Mouse (Mus musculus) retina, postnatal 7 days (tissue): Measurements from ENCODE around the gene Rpp14.
A peak's percentile ranks its signal among the peaks of the same experiment; 100 is the strongest.

Experiments used
- DNase-seq: peaks from one replicate; pipeline ENCODE4 v3.0.0-alpha.2; 2012; ENCODE audit warnings: low read depth, low spot score

The Rpp14 gene

GRCm38 (mm10) chr14:8080165-8080679, at the start of gene Rpp14:
TSS of gene Rpp14 (plus strand) at chr14:8080367.
- DNase-seq, result peak; percentile 92

GRCm38 (mm10) chr14:8030535-8030934, 49.6 kb upstream of the Rpp14 start:
- no peak for DNase-seq

GRCm38 (mm10) chr14:8032087-8032944, 47.9 kb upstream of the Rpp14 start:
- DNase-seq, result no peak

GRCm38 (mm10) chr14:8034561-8034960, 45.6 kb upstream of the Rpp14 start:
- no peak for DNase-seq

- no peak for DNase-seq
Observed at GRCm38 (mm10) chr14:8035951-8036350, 44.2 kb upstream of the Rpp14 start.

- DNase-seq, result no peak
Observed at GRCm38 (mm10) chr14:8036406-8036805, 43.8 kb upstream of the Rpp14 start.

GRCm38 (mm10) chr14:8038150-8038549, 42.0 kb upstream of the Rpp14 start:
- DNase-seq, result no peak

GRCm38 (mm10) chr14:8038791-8039448, 41.2 kb upstream of the Rpp14 start:
- no peak for DNase-seq

- no peak for DNase-seq
Observed at GRCm38 (mm10) chr14:8040179-8040578, 40.0 kb upstream of the Rpp14 start.

GRCm38 (mm10) chr14:8040911-8041678, 39.1 kb upstream of the Rpp14 start:
- no peak for DNase-seq

GRCm38 (mm10) chr14:8042120-8042519, 38.0 kb upstream of the Rpp14 start:
- no peak for DNase-seq

- DNase-seq, result no peak
Observed at GRCm38 (mm10) chr14:8042577-8042976, 37.6 kb upstream of the Rpp14 start.

- DNase-seq, result no peak
Observed at GRCm38 (mm10) chr14:8044330-8044729, 35.8 kb upstream of the Rpp14 start.

- no peak for DNase-seq
Observed at GRCm38 (mm10) chr14:8044786-8045185, 35.4 kb upstream of the Rpp14 start.

GRCm38 (mm10) chr14:8045187-8045846, 34.9 kb upstream of the Rpp14 start:
- no peak for DNase-seq

- DNase-seq, result no peak
Observed at GRCm38 (mm10) chr14:8046839-8047238, 33.3 kb upstream of the Rpp14 start.

- no peak for DNase-seq
Observed at GRCm38 (mm10) chr14:8049334-8049733, 30.8 kb upstream of the Rpp14 start.

GRCm38 (mm10) chr14:8051869-8052268, 28.3 kb upstream of the Rpp14 start:
- no peak for DNase-seq

GRCm38 (mm10) chr14:8052661-8053060, 27.5 kb upstream of the Rpp14 start:
- DNase-seq, result no peak

GRCm38 (mm10) chr14:8054310-8055102, 25.7 kb upstream of the Rpp14 start:
- no peak for DNase-seq

- no peak for DNase-seq
Observed at GRCm38 (mm10) chr14:8056076-8056475, 24.1 kb upstream of the Rpp14 start.
